Mouse (Mus musculus): ENCODE measurements around the gene Akr1b10.
A peak's percentile ranks its signal among the peaks of the same experiment; 100 is the strongest.
"Not testable (repeated sequence)": the region's sequence is repeated elsewhere in the genome, so short reads cannot be mapped to it uniquely, and the experiment has no call there.

Gene Akr1b10

DNA sequence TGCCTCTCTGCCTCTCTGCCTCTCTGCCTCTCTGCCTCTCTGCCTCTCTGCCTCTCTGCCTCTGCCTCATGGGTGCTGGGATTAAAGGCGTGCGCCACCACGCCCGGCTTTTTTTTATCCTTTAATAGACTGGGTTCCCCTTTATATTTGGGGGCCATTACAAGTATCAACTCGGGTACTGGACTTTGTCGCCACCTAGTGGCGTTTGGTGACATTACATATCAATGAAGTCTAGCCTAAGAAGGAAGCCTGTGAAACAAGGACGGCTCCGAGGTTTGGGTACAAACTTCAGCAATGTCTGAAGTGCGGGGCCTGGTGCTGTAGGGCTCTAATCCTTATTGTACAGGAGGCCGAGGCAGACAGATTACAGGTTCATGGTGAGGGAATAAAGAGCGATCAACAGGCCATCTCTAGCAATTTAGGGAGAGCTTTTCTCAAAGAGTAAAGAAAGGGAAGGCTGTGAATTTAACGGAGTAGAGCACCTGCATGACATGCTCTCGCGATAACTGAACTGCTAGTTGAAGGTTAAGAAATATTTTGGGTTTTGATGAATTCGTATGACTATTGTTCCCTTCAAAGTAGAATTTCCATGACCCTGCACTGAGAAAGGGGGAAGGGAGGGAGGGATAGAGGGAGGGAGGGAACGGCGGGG is 12.2 kb upstream of the Akr1b10 start:
- peak; percentile 70 for DNase-seq

DNA sequence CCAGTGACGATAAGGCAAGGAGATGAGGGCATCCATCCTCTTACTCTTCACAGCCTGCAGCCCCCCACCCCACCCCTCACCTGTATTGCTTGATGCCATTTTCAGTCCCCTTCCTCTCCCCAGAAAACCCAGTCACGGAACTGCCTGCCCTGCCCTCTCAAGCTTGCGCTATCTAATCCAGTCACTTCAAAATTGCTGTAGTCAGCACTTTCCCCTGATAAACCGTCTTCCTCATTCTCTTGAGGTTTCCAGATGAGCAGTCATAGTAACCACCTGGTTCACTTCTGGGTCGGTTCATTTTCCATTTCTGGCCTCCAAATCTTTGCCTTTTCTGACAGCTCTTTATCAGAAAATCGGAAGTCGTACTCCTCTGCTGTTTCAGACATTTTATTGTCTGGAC is 10.2 kb upstream of the Akr1b10 start:
- no peak for DNase-seq

- not testable (repeated sequence) for DNase-seq
Measured at GRCm38 (mm10) chr6:34375888-34376287, 8.1 kb upstream of the Akr1b10 start.

- no peak for DNase-seq
Measured at GRCm38 (mm10) chr6:34383401-34383800, 617 bp upstream of the Akr1b10 start.

- DNase-seq, result no peak
Measured at GRCm38 (mm10) chr6:34384701-34385370, 818 bp downstream of the Akr1b10 start.

GRCm38 (mm10) chr6:34388420-34389156 is 4.6 kb downstream of the Akr1b10 start:
- DNase-seq, result no peak

DNA sequence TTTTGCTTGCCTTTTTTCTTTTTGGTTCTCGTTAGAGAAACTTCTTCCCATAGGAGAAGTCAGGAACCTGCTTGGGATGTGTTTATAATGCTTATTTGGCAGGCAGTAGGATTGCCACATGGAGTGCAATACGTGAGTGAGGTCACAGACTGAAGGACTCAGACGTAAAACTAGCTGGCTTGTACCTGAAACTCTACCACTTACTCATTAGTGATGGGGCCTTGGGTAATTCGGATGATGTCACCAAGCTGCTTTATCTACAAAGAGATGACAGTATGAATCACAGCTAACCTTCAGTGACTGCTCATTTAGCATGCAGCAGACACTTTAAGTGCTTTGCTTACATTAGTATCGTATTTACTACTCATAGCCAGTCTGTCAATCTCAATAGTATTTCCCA is 11.9 kb downstream of the Akr1b10 start:
- DNase-seq, result no peak

DNA sequence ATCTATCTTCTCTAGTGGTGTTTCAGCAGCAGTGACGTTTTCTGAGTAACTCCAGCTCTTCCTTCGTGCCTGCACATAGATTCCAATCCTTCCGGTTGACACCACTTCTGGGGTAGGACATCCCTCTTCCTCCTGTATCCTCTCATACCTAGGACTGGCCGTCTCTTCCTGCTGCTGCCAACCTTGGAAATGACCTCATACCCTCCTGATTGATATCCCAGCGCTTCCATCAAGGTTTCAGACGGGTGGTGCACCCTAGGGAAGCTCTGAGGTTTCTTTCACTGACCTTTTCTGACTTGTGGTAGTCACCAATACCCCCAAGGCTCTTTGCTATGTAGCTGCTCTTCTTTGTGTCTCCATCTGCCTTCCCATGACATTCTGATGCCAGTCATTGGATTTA is 14.4 kb downstream of the Akr1b10 start:
- DNase-seq, result no peak

DNA sequence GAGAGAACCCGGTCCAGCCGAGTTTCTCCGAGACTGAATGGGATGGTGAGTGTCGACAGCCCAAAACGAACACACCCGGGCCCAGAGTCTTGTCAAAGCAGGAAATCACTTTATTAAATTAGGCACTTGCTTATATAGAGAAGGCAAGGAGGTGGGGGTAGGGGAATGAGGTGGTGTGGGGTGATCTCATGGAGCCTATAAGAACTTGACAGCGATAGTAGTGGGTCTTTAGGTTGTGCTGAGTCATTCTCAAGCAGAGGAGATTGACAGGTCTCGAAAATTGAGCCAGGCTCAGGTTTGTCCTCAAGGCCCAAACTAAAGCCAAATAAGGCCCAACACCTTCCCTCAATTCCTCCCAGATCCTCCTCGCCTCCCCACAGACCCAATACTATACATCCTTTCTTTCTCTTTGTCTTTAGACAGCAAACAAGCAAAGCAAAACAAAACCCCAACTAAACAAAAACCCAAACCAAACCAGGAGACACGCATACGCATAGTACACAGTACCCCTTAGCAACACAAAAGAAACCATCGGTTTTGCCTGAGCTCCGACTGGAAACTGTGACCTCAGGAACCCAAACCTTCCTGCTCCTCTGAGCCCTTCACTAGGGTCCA is 15.7 kb downstream of the Akr1b10 start:
- no peak for DNase-seq

DNA sequence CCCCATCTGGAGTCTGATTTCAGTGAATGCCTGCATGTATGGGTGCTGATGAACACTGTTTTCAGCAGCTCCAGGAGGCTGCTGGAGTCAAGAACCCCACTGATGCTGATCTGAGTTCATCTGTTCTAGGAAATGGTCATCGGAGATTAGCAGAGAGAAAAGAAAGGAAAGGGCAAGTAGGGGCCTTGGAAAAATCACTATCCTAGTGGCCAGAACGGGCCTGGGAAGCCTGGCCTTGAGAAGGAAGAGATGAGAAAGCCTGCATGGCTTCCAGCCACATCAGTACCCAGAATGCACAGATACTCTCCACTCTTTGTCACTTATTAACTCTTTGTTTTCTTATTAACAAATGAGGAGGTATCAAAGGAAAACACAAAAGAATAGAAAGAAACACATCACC is 16.7 kb downstream of the Akr1b10 start:
- no peak for DNase-seq

DNA sequence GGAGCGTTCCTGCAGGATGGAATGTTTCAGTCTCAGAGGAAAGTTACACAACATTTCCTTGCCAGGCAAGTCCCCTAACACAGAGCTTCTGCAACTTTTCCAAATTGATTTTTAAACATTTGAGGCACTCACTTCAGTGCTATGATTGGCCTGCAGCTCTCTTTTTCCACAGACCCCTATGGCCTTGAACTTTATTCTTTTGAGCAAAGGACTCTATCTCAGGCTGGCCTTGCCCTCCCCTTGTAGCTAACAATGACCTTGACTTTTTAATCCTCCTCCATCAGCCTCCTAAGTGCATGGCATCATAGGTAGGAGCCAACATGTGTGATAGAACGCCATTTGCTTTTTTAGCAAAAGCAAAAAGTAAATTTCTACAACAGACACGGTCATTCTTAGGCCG is 22.7 kb downstream of the Akr1b10 start:
- no peak for DNase-seq

- no peak for DNase-seq
Measured at GRCm38 (mm10) chr6:34407403-34407802, 23.4 kb downstream of the Akr1b10 start.

DNA sequence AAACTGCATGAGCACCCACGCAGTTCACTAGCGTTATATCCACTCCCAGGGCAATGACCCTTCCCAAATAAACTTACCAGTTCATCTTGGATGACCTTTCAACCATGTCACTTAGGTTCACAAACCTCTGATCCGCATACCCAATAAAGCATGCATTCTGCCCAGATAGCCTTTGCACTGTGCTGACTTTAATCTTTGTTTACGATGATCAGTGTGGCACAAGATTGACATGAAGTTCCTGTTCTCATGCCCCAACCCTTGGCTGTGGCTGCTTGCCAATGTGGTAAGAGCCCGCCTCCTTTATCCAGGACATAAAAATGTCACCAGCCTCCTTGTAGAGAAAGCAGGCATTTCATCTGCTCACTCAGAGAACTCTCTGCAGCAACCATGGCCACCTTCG is 28.0 kb downstream of the Akr1b10 start, which contains the start of gene Akr1b7:
TSS of gene Akr1b7 (plus strand) at position 312 of the 400 bp plus-strand sequence.
- no peak for DNase-seq

GRCm38 (mm10) chr6:34412688-34413087 is 28.7 kb downstream of the Akr1b10 start:
- DNase-seq, result no peak

GRCm38 (mm10) chr6:34413386-34413785 is 29.4 kb downstream of the Akr1b10 start:
- DNase-seq, result not testable (repeated sequence)

DNA sequence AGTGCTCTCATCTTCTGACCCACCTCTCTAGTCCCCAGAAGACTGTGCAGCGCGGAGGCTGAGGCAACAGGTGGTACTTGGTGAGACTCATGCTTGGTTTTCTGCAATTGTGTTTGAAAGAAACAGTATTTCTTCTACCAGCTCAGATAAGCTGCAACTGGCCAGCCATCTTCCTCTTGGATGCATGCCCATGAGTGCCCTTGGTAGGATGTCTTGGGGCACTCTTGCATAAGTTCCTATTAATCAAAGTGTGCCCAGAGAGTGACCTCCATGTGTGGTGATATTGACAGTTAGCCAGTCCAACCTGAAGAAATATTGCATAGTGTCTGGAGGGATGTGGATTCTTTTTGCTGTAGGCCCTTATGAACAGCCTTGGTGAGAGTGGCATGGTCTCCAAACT is 32.5 kb downstream of the Akr1b10 start:
- DNase-seq, result no peak

DNA sequence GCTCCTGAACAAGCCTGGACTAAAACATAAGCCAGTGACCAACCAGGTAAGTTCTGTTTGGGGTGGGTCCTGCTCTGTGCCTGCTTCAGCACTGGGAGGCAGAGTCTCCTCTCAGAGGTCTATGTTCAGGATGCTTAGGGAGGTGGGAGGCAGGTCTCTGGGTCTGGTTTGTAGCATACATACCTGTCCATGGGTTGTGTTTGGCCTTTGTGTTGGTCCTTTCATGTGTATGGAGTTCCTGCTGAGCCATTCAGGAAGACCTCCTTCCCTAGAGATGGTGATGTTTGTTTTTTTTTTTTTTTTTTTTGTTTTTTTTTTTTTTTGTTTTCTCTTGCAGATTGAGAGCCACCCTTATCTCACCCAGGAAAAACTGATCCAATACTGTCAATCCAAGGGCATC is 35.1 kb downstream of the Akr1b10 start:
- DNase-seq, result no peak

GRCm38 (mm10) chr6:34439006-34439405 is 55.0 kb downstream of the Akr1b10 start:
- no peak for DNase-seq

DNA sequence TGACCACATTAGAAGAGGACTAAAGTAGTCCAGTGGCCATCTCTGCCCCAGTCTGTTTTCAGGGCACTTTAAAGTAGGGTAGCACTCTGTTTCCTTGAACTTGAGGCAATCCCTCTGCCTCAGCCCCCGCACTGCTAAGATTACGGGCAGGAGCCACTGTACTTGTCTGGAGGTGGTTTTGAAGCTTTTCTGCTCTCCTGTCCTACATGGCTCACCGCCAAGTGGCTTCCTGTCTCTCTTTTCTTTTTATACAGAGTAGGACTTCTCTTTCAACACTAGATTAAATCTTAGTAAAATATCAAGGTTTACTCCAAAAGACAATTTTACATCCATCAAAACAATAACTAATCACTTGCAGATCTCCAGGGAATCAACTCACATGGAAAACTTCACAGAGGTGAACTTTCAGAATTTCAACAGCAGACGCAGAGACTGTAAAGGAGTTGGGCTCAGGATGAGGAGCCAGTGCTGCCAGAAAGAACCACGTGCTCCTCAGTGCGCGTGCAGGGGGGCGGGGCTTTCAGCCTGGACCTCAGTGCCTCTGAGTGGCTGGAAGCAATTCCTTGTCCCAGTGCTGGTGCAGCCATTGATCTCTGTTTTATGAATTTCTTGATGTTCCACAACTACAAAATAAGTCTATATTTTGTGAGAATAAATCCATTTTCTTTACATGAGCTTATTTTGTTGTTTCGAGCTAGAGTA is 57.7 kb downstream of the Akr1b10 start:
- no peak for DNase-seq

DNA sequence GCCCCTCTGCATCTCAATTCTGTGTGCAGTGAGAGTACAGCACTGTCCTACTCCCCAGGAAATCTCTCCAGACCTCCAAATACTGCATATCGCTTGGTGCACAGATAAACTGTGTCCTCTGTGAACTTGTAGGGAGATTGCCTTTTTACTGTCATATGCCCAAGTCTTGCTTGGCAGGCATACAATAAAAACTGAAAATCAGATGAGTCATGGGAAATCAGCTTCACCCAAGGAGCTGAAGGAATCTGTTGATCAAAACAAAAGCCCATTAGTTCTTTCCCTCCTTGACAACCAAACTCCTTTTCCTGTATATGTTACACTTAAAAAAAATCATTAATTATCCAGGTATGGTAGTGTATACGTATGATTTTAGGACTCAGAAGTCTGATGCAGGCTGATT is 59.8 kb downstream of the Akr1b10 start:
- DNase-seq, result no peak

All from cerebellum, adult 11 months (tissue).